Mouse (Mus musculus): ENCODE results near the gene Zfp658. TPM values are rescaled to one million over a fixed set of nuclear protein-coding genes. Genes with fewer than 3 reads are reported as not detected.

Gene Zfp658
- total and polyA plus RNA-seq, 3 experiments, result 0.25 to 1.2 (median 1.1) TPM

DNA sequence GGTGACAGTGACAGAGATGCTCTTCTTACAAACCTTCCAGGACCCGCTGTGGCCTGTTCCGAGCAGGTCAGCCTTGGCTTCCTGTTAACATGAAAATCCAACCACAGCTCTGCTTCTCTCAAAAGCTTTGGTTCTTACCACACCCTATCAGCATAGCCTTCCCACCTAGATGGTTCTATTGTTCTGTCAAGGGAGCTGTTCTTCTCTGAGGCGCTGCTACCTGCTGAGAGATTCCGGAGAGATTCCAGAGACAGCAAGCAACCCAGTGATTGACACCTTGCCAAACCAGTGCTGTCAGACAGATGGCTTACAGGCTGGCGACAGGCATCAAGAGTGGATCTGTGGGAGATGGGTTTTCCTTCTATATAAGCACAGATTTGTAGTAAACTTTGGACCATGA lies 14.4 kb upstream of the Zfp658 start:
- no peaks in the 10 kb centered on the region for H3K36me3 ChIP-seq (replicated peaks)
- H3K4me3 ChIP-seq (ENCODE audit: low read depth, low read length), result no peak overlapping the region
- no peak for DNase-seq (ENCODE audit: low spot score)
- no peak for ATAC-seq (ENCODE audit: extremely low read depth, insufficient number of reproducible peaks, low FRiP score, poor library complexity, severe bottlenecking)
- no peaks in the 10 kb centered on the region for H3K4me1 ChIP-seq (ENCODE audit: insufficient read depth, low read depth, low read length)
- H3K9me3 ChIP-seq (replicated peaks), result no peaks in the 10 kb centered on the region
- TF ChIP-seq GATA2 (IDR thresholded peaks at IDR 0.05; ENCODE audit: borderline replicate concordance, low read depth, low read length) (no peak), POLR2AphosphoS5 (IDR thresholded peaks at IDR 0.05; ENCODE audit: insufficient replicate concordance, low read depth, low read length) (no peak), GATA1 (IDR thresholded peaks at IDR 0.05; ENCODE audit: borderline replicate concordance, low read length) (no peak), TAL1 (conservative IDR thresholded peaks at IDR 0.05; ENCODE audit: low read depth, low read length) (no peak), CTCF (IDR thresholded peaks at IDR 0.05; ENCODE audit: low read depth, low read length) (no peak)
- 0 out of 2 replicates have a peak, but pooled peaks cover 5% of the 10 kb centered on the region for H3K27me3 ChIP-seq (ENCODE audit: insufficient read depth, low read length)

DNA sequence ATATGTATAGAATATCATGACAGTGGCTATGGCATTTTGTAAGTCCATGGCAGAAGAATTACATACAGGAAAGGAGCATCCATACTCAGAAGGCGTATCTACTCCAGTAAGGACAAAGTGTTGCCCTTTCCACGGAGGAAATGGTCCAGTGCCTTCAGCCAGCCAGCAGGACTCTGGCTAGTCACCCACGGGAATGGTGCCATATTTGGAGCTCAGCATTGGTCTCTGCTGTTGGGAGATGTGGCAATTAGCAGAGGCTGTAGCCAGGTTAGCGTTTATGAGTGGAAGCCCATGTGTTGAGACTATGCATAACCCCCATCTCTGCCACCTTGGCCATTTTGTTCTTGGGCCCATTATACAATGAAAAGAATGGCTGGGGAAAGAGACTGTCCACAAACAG lies 13.8 kb upstream of the Zfp658 start:
- H3K9me3 ChIP-seq (replicated peaks), result no peaks in the 10 kb centered on the region
- DNase-seq (ENCODE audit: low spot score) (no peak), ATAC-seq (ENCODE audit: extremely low read depth, insufficient number of reproducible peaks, low FRiP score, poor library complexity, severe bottlenecking) (no peak)
- no peak overlapping the region for H3K4me3 ChIP-seq (ENCODE audit: low read depth, low read length)
- TF ChIP-seq CTCF (IDR thresholded peaks at IDR 0.05; ENCODE audit: low read depth, low read length) (no peak), GATA1 (IDR thresholded peaks at IDR 0.05; ENCODE audit: borderline replicate concordance, low read length) (no peak), TAL1 (conservative IDR thresholded peaks at IDR 0.05; ENCODE audit: low read depth, low read length) (no peak)
- peaks cover 9% of the 10 kb centered on the region; the same call in 1 of the 2 replicates for H3K27me3 ChIP-seq (ENCODE audit: insufficient read depth, low read length)
- H3K36me3 ChIP-seq (replicated peaks), result no peaks in the 10 kb centered on the region
- no peaks in the 10 kb centered on the region for H3K4me1 ChIP-seq (ENCODE audit: insufficient read depth, low read depth, low read length)

DNA sequence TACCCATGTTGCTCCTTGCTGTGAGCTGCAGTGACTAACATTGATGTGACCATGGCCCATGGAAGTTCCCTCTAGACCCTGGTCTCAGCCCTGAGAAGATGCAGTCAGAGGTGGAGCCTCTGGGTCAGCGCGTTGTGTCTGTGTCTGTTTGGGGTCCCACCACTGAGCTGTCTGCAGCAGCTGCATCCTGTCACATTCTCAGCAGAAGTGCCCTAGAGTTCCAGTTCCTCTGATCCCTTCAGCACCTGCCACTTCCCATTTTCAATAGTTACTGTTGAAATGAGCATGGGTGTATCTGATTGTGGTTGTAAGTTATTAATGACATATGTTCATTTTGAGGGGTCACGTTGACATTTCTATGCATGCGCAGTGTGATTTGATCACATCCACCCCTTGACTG lies 8.9 kb upstream of the Zfp658 start:
- H3K9me3 ChIP-seq (replicated peaks), result no peaks in the 10 kb centered on the region
- H3K36me3 ChIP-seq (replicated peaks), result no peaks in the 10 kb centered on the region
- peaks cover 8% of the 10 kb centered on the region for H3K27me3 ChIP-seq (ENCODE audit: insufficient read depth, low read length)
- ATAC-seq (ENCODE audit: extremely low read depth, insufficient number of reproducible peaks, low FRiP score, poor library complexity, severe bottlenecking), result no peak
- TF ChIP-seq GATA1 (IDR thresholded peaks at IDR 0.05; ENCODE audit: borderline replicate concordance, low read length), result no peak
- DNase-seq (ENCODE audit: low spot score), result no peak
- H3K4me3 ChIP-seq (ENCODE audit: low read depth, low read length), result no peak overlapping the region
- H3K4me1 ChIP-seq (ENCODE audit: insufficient read depth, low read depth, low read length), result no peaks in the 10 kb centered on the region

DNA sequence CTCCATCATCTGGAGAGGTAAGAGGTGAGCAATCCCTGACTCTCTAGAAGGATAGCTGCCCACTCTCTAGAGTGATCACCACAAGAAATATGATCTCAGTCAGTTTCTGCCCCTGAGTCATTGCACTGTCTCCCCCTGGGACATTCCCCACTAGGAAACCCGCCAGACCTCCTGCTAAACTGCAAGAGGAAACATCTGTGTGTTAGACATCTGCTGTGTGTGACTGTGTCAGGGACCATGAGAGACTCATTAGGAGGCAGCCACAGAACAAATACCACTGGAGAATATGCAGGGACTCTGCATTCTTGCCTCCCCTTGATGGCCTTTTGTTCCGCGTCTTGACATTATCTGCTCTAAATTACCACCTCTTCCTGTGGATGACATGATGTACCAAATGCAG lies 7.5 kb upstream of the Zfp658 start:
- Histone ChIP-seq H3K4me3 (ENCODE audit: low read depth, low read length) (no peak overlapping the region), H3K9me3 (replicated peaks) (no peaks in the 10 kb centered on the region), H3K27me3 (ENCODE audit: insufficient read depth, low read length) (peaks cover 8% of the 10 kb centered on the region), H3K36me3 (replicated peaks) (no peaks in the 10 kb centered on the region), H3K4me1 (ENCODE audit: insufficient read depth, low read depth, low read length) (no peaks in the 10 kb centered on the region)
- no peak for DNase-seq (ENCODE audit: low spot score)
- TF ChIP-seq TAL1 (conservative IDR thresholded peaks at IDR 0.05; ENCODE audit: low read depth, low read length) (no peak), GATA1 (IDR thresholded peaks at IDR 0.05; ENCODE audit: borderline replicate concordance, low read length) (no peak), CTCF (IDR thresholded peaks at IDR 0.05; ENCODE audit: low read depth, low read length) (no peak), GATA2 (IDR thresholded peaks at IDR 0.05; ENCODE audit: borderline replicate concordance, low read depth, low read length) (no peak), POLR2AphosphoS5 (IDR thresholded peaks at IDR 0.05; ENCODE audit: insufficient replicate concordance, low read depth, low read length) (no peak)
- no peak for ATAC-seq (ENCODE audit: extremely low read depth, insufficient number of reproducible peaks, low FRiP score, poor library complexity, severe bottlenecking)

DNA sequence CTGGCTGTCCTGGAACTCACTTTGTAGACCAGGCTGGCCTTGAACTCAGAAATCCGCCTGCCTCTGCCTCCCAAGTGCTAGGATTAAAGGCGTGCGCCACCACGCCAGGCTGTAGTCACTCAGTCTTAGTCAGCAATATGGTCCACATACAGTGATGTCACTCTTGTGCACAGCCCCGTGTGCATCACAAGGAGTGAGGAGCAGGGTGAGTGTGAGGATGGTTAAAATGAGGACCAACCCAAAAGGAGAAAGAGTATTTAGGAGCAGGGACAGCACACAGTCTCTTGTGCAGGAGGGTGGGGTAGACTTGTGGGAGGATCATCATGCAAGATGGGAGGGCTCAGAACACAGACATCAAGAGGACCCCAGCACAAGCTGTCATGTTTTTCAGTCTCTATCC lies 6.7 kb upstream of the Zfp658 start:
- no peaks in the 10 kb centered on the region for H3K9me3 ChIP-seq (replicated peaks)

DNA sequence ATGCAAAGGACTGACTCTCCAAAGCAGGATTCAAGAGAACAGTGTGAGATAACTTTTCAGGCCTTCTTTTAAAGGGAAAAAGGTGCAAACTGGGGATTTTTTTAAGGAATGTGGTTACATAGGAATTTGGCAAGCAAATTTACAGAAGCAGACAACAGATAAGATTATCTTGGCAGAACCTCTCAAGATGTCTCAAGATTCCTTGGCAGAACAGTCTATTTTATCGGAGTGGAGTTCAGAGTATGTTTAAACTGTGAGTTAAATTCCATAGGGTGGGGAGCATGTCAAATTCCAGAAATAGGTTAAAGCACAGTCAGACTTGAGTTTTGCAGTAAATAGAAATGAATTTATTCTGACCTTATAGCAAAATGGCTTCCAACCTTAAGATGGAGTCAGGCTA lies 5.2 kb upstream of the Zfp658 start:
- no peak for DNase-seq (ENCODE audit: low spot score)
- H3K27me3 ChIP-seq (ENCODE audit: insufficient read depth, low read length), result peaks cover 8% of the 10 kb centered on the region
- ATAC-seq (ENCODE audit: extremely low read depth, insufficient number of reproducible peaks, low FRiP score, poor library complexity, severe bottlenecking), result no peak
- H3K4me1 ChIP-seq (ENCODE audit: insufficient read depth, low read depth, low read length), result no peaks in the 10 kb centered on the region
- no peaks in the 10 kb centered on the region for H3K9me3 ChIP-seq (replicated peaks)
- H3K36me3 ChIP-seq (replicated peaks), result no peaks in the 10 kb centered on the region
- no peak overlapping the region for H3K4me3 ChIP-seq (ENCODE audit: low read depth, low read length)
- TF ChIP-seq GATA1 (IDR thresholded peaks at IDR 0.05; ENCODE audit: borderline replicate concordance, low read length), result no peak
- no peak for TF ChIP-seq GATA2 (IDR thresholded peaks at IDR 0.05; ENCODE audit: borderline replicate concordance, low read depth, low read length)
- no peak for TF ChIP-seq CTCF (IDR thresholded peaks at IDR 0.05; ENCODE audit: low read depth, low read length)
- no peak for TF ChIP-seq POLR2AphosphoS5 (IDR thresholded peaks at IDR 0.05; ENCODE audit: insufficient replicate concordance, low read depth, low read length)
- no peak for TF ChIP-seq TAL1 (conservative IDR thresholded peaks at IDR 0.05; ENCODE audit: low read depth, low read length)

More for the DNA sequence above, 6.7 kb upstream of the Zfp658 start:
- ATAC-seq (ENCODE audit: extremely low read depth, insufficient number of reproducible peaks, low FRiP score, poor library complexity, severe bottlenecking) (no peak), DNase-seq (ENCODE audit: low spot score) (no peak)
- H3K4me1 ChIP-seq (ENCODE audit: insufficient read depth, low read depth, low read length), result no peaks in the 10 kb centered on the region
- peaks cover 8% of the 10 kb centered on the region for H3K27me3 ChIP-seq (ENCODE audit: insufficient read depth, low read length)
- TF ChIP-seq GATA2 (IDR thresholded peaks at IDR 0.05; ENCODE audit: borderline replicate concordance, low read depth, low read length) (no peak), POLR2AphosphoS5 (IDR thresholded peaks at IDR 0.05; ENCODE audit: insufficient replicate concordance, low read depth, low read length) (no peak), GATA1 (IDR thresholded peaks at IDR 0.05; ENCODE audit: borderline replicate concordance, low read length) (no peak), TAL1 (conservative IDR thresholded peaks at IDR 0.05; ENCODE audit: low read depth, low read length) (no peak), CTCF (IDR thresholded peaks at IDR 0.05; ENCODE audit: low read depth, low read length) (no peak)
- no peaks in the 10 kb centered on the region for H3K36me3 ChIP-seq (replicated peaks)
- H3K4me3 ChIP-seq (ENCODE audit: low read depth, low read length), result no peak overlapping the region

DNA sequence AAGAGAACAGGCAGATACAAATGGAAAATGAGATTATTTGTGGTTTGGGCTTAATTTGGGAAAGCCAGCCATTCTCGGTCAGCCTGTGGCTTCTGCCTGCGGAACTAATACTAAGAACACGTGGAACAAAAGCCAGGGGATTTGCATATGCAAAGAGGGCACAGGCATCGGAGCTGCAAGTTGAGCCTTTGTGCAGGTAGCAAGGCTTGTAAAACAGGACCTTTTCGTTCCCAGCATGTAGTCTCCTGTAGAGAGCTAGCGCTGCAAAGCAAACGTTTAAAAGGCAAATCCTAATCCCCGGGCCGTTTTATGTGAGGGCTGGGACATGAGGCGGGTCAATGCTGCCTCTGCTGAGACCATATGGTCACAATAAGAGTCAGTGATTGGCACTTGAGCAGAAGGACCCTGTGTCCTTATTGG lies 605 bp downstream of the Zfp658 start:
- no peak for ATAC-seq (ENCODE audit: extremely low read depth, insufficient number of reproducible peaks, low FRiP score, poor library complexity, severe bottlenecking)
- H3K4me3 ChIP-seq (ENCODE audit: low read depth, low read length), result peak overlapping the region; percentile 75
- no peak for TF ChIP-seq GATA1 (IDR thresholded peaks at IDR 0.05; ENCODE audit: borderline replicate concordance, low read length)
- no peak for TF ChIP-seq TAL1 (conservative IDR thresholded peaks at IDR 0.05; ENCODE audit: low read depth, low read length)
- no peak for TF ChIP-seq POLR2AphosphoS5 (IDR thresholded peaks at IDR 0.05; ENCODE audit: insufficient replicate concordance, low read depth, low read length)
- TF ChIP-seq GATA2 (IDR thresholded peaks at IDR 0.05; ENCODE audit: borderline replicate concordance, low read depth, low read length), result no peak
- TF ChIP-seq CTCF (IDR thresholded peaks at IDR 0.05; ENCODE audit: low read depth, low read length), result no peak
- H3K27me3 ChIP-seq (ENCODE audit: insufficient read depth, low read length), result no peaks in the 10 kb centered on the region
- H3K4me1 ChIP-seq (ENCODE audit: insufficient read depth, low read depth, low read length), result peaks cover 12% of the 10 kb centered on the region
- H3K36me3 ChIP-seq (replicated peaks), result peaks cover 10% of the 10 kb centered on the region
- no peak for DNase-seq (ENCODE audit: low spot score)
- H3K9me3 ChIP-seq (replicated peaks), result no peaks in the 10 kb centered on the region
